Mouse (Mus musculus): Measurements from ENCODE around the gene Nrp2. TPM values are rescaled to one million over a fixed set of nuclear protein-coding genes. Genes with fewer than 3 reads are reported as not detected.

Gene Nrp2
- total RNA-seq, 1 experiment, result 14.4 TPM

DNA sequence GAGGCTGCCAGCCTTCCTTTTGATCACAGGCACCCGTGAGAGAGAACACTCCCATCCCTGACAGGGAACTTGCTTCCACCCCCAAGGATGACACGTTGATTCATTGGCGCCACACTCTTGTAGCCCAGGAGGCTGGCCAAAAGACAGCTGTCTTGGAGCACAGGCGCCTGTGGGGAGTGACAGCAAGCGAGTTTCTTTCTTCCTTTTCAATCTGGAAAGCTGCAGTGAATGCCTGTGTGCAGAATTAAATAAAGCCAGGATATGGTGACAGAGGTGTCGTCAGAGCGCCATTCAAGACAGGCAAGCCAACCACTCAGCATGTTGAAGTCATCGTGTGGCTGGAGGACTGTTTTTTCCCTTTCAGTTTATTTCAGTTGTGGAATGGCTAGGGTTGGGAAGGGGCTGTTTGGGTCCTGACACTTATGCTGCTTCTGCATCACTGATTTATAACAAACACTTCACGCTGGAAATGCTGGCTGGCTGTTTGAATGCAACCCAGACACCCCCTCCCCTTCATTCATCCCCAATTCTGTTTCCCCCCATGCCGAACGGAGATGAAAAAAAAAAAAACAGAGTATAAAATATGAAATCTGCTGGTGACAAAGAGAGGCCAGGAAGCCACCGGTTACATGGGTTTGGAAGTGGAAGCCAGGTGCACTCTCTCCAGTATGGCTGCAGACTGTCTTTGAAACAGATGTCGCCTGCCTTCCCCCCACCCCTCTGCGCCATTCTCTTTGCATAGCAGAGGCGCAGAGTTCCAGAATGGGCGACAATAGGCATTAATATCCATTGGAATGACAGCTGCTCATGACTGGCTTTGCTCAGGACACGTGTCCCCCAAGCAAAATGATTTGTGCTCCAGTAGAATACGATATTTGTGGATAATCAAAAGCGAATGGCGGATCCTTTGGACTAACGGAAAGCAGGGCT, 20.4 kb upstream of the Nrp2 start:
- DNase-seq (ENCODE audit: low read depth, low spot score), result no peak
- Histone ChIP-seq H3K9me3 (ENCODE audit: control insufficient read depth, insufficient read depth, low read depth, low read length) (no peaks in the 10 kb centered on the region), H3K4me1 (ENCODE audit: control insufficient read depth in 2 of 2, insufficient read depth in 2 of 2, low read length in 2 of 2, poor library complexity in 1 of 2) (peaks cover 0 to 6% of the 10 kb centered on the region in 2 experiments; a peak in 2 of 4 replicates), H3K9ac (ENCODE audit: insufficient read depth, low read depth, low read length, poor library complexity, severe bottlenecking) (no peak overlapping the region), H3K36me3 (ENCODE audit: control insufficient read depth, insufficient read depth, low read length, poor library complexity, severe bottlenecking) (no peaks in the 10 kb centered on the region), H3K27ac (ENCODE audit: insufficient read depth, low read depth, low read length, poor library complexity, severe bottlenecking) (no peak overlapping the region), H3K4me3 (ENCODE audit: insufficient read depth in 1 of 2, low read depth in 1 of 2, low read length in 2 of 2, poor library complexity in 1 of 2, severe bottlenecking in 1 of 2) (no peak overlapping the region)
- in situ Hi-C loops (cut with MboI; ENCODE audit: low sequenced_read_pairs in 2 of 2, unreplicated experiment in 2 of 2), result no loop called here
- no peak for TF ChIP-seq ZC3H11A (IDR thresholded peaks at IDR 0.05; ENCODE audit: borderline replicate concordance, low read depth, low read length)
- no peak for TF ChIP-seq CHD2 (IDR thresholded peaks at IDR 0.05; ENCODE audit: low read depth, low read length)
- TF ChIP-seq HCFC1 (IDR thresholded peaks at IDR 0.05; ENCODE audit: borderline replicate concordance, insufficient read depth, low read length), result no peak
- no peak for TF ChIP-seq MAFK (IDR thresholded peaks at IDR 0.05; ENCODE audit: insufficient read depth, low read depth, low read length)
- TF ChIP-seq ZNF384 (IDR thresholded peaks at IDR 0.05; ENCODE audit: low read depth, low read length), result no peak

DNA sequence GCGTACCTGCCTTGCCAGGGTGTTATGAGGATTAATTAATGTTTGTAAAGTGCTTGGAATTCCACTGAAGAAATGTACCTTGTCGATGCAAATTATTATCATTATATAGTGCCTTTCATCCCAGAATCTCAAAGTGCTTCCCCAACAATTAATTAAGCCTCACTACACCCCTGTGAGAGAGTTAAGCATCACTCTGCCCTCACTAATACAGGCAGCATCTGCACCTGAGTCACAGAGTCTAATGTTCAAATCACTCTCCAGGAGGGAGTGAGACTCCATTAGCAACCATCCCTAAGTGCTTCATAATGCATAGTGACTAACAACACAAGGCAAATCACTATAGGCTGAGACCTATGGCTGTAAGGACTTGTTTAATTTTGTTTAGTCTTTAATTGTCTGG, 19.6 kb upstream of the Nrp2 start:
- TF ChIP-seq CHD2 (IDR thresholded peaks at IDR 0.05; ENCODE audit: low read depth, low read length) (no peak), MAFK (IDR thresholded peaks at IDR 0.05; ENCODE audit: insufficient read depth, low read depth, low read length) (no peak), HCFC1 (IDR thresholded peaks at IDR 0.05; ENCODE audit: borderline replicate concordance, insufficient read depth, low read length) (no peak), ZNF384 (IDR thresholded peaks at IDR 0.05; ENCODE audit: low read depth, low read length) (no peak), ZC3H11A (IDR thresholded peaks at IDR 0.05; ENCODE audit: borderline replicate concordance, low read depth, low read length) (no peak)
- no peak overlapping the region for H3K4me3 ChIP-seq (ENCODE audit: insufficient read depth in 1 of 2, low read depth in 1 of 2, low read length in 2 of 2, poor library complexity in 1 of 2, severe bottlenecking in 1 of 2)
- in situ Hi-C loops (cut with MboI; ENCODE audit: low sequenced_read_pairs in 2 of 2, unreplicated experiment in 2 of 2), result no loop called here
- H3K36me3 ChIP-seq (ENCODE audit: control insufficient read depth, insufficient read depth, low read length, poor library complexity, severe bottlenecking), result no peaks in the 10 kb centered on the region
- no peak for DNase-seq (ENCODE audit: low read depth, low spot score)
- peaks cover 0 to 6% of the 10 kb centered on the region in 2 experiments; a peak in 2 of 4 replicates for H3K4me1 ChIP-seq (ENCODE audit: control insufficient read depth in 2 of 2, insufficient read depth in 2 of 2, low read length in 2 of 2, poor library complexity in 1 of 2)
- no peak overlapping the region for H3K27ac ChIP-seq (ENCODE audit: insufficient read depth, low read depth, low read length, poor library complexity, severe bottlenecking)
- no peak overlapping the region for H3K9ac ChIP-seq (ENCODE audit: insufficient read depth, low read depth, low read length, poor library complexity, severe bottlenecking)
- no peaks in the 10 kb centered on the region for H3K9me3 ChIP-seq (ENCODE audit: control insufficient read depth, insufficient read depth, low read depth, low read length)

DNA sequence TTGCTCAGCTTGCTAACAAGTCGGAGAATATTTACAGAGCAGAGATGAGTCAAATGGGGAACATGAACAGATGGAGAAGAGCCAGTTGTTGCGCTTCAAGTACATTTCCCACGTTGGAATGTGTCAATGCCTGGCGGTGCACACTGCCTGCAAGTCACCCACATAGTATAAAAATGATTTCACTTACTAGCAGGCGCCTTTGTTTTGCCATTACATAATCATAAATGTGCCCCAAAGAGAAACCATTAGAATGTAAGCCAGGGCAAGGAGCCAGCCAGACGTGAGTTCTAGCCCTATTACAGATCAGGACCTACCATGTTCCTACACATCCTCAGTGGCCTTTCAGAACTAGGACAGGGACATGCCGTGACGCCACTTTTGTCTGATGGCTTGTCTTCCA, 15.6 kb upstream of the Nrp2 start:
- no peaks in the 10 kb centered on the region for H3K4me1 ChIP-seq (ENCODE audit: control insufficient read depth in 2 of 2, insufficient read depth in 2 of 2, low read length in 2 of 2, poor library complexity in 1 of 2)
- no peak overlapping the region for H3K9ac ChIP-seq (ENCODE audit: insufficient read depth, low read depth, low read length, poor library complexity, severe bottlenecking)
- no peak overlapping the region for H3K27ac ChIP-seq (ENCODE audit: insufficient read depth, low read depth, low read length, poor library complexity, severe bottlenecking)
- H3K4me3 ChIP-seq (ENCODE audit: insufficient read depth in 1 of 2, low read depth in 1 of 2, low read length in 2 of 2, poor library complexity in 1 of 2, severe bottlenecking in 1 of 2), result no peak overlapping the region
- H3K36me3 ChIP-seq (ENCODE audit: control insufficient read depth, insufficient read depth, low read length, poor library complexity, severe bottlenecking), result no peaks in the 10 kb centered on the region
- H3K9me3 ChIP-seq (ENCODE audit: control insufficient read depth, insufficient read depth, low read depth, low read length), result no peaks in the 10 kb centered on the region
- TF ChIP-seq ZNF384 (IDR thresholded peaks at IDR 0.05; ENCODE audit: low read depth, low read length) (no peak), HCFC1 (IDR thresholded peaks at IDR 0.05; ENCODE audit: borderline replicate concordance, insufficient read depth, low read length) (no peak), ZC3H11A (IDR thresholded peaks at IDR 0.05; ENCODE audit: borderline replicate concordance, low read depth, low read length) (no peak), CHD2 (IDR thresholded peaks at IDR 0.05; ENCODE audit: low read depth, low read length) (no peak), MAFK (IDR thresholded peaks at IDR 0.05; ENCODE audit: insufficient read depth, low read depth, low read length) (no peak)
- no peak for DNase-seq (ENCODE audit: low read depth, low spot score)
- in situ Hi-C loops (cut with MboI; ENCODE audit: low sequenced_read_pairs in 2 of 2, unreplicated experiment in 2 of 2), result no loop called here

DNA sequence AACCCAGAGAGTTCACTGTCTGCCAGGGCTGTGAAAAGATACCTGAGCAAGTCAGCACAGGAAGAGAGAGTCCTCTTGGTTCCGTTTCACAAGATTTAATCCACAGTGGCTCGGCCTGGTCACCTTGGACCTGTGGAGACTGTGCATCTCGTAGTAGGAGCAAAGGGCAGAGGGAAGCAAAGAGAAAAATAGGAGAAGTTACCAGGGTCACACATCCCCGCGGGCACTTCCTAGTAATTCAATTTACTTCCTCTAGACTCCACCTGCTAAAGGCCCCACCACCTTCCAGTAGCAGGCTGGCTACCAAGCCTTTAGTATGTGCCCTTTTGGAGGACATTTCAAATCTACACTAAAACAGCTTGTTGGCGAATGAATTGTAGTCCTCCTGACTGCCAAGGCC, 11.9 kb upstream of the Nrp2 start:
- no peak overlapping the region for H3K9ac ChIP-seq (ENCODE audit: insufficient read depth, low read depth, low read length, poor library complexity, severe bottlenecking)
- H3K27ac ChIP-seq (ENCODE audit: insufficient read depth, low read depth, low read length, poor library complexity, severe bottlenecking), result no peak overlapping the region
- H3K4me3 ChIP-seq (ENCODE audit: insufficient read depth in 1 of 2, low read depth in 1 of 2, low read length in 2 of 2, poor library complexity in 1 of 2, severe bottlenecking in 1 of 2), result no peak overlapping the region
- DNase-seq (ENCODE audit: low read depth, low spot score), result no peak
- H3K4me1 ChIP-seq (ENCODE audit: control insufficient read depth in 2 of 2, insufficient read depth in 2 of 2, low read length in 2 of 2, poor library complexity in 1 of 2), result no peaks in the 10 kb centered on the region
- no peaks in the 10 kb centered on the region for H3K36me3 ChIP-seq (ENCODE audit: control insufficient read depth, insufficient read depth, low read length, poor library complexity, severe bottlenecking)
- H3K9me3 ChIP-seq (ENCODE audit: control insufficient read depth, insufficient read depth, low read depth, low read length), result no peaks in the 10 kb centered on the region
- no peak for TF ChIP-seq MAFK (IDR thresholded peaks at IDR 0.05; ENCODE audit: insufficient read depth, low read depth, low read length)
- TF ChIP-seq ZNF384 (IDR thresholded peaks at IDR 0.05; ENCODE audit: low read depth, low read length), result no peak
- no peak for TF ChIP-seq CHD2 (IDR thresholded peaks at IDR 0.05; ENCODE audit: low read depth, low read length)
- no peak for TF ChIP-seq HCFC1 (IDR thresholded peaks at IDR 0.05; ENCODE audit: borderline replicate concordance, insufficient read depth, low read length)
- TF ChIP-seq ZC3H11A (IDR thresholded peaks at IDR 0.05; ENCODE audit: borderline replicate concordance, low read depth, low read length), result no peak
- in situ Hi-C loops (cut with MboI; ENCODE audit: low sequenced_read_pairs in 2 of 2, unreplicated experiment in 2 of 2), result no loop called here
